7 mouse cellular contexts compared by ENCODE assay signal in genomic region chr3:58577067-58577503, GRCm38 (mm10). TPM values are rescaled to one million over a fixed set of nuclear protein-coding genes. Genes with fewer than 3 reads are reported as not detected.
A peak's percentile ranks its signal among the peaks of the same experiment; 100 is the strongest.
DNase-seq lines count a peak whose midpoint lies in the region; ATAC-seq and TF ChIP-seq lines count a peak whose summit lies in the region.

No protein-coding gene starts in this region.

- no peaks in the 10 kb centered on the region for H3K9me3 ChIP-seq in G1E (replicated peaks)
- no peaks in the 10 kb centered on the region for H3K9me3 ChIP-seq in embryonic facial prominence, embryonic 10.5 days

- H3K36me3 ChIP-seq in G1E (replicated peaks), result peaks cover 23% of the 10 kb centered on the region
- H3K36me3 ChIP-seq in embryonic facial prominence, embryonic 10.5 days (replicated peaks), result peaks cover 30% of the 10 kb centered on the region
- H3K36me3 ChIP-seq in small intestine, adult 2 months (ENCODE audit: control insufficient read depth, insufficient read depth, low read length), result peaks cover 7% of the 10 kb centered on the region

- no peak for TF ChIP-seq CTCF in G1E (IDR thresholded peaks at IDR 0.05; ENCODE audit: low read depth, low read length)
- TF ChIP-seq CTCF in small intestine, adult 2 months (IDR thresholded peaks at IDR 0.05; ENCODE audit: extremely low read depth, insufficient read length, insufficient replicate concordance, low read depth, low read length), result no peak

- H3K27me3 ChIP-seq in G1E (ENCODE audit: insufficient read depth, low read length), result no peaks in the 10 kb centered on the region
- no peaks in the 10 kb centered on the region for H3K27me3 ChIP-seq in embryonic facial prominence, embryonic 10.5 days (replicated peaks; ENCODE audit: low read depth, poor library complexity, severe bottlenecking)
- no peaks in the 10 kb centered on the region for H3K27me3 ChIP-seq in small intestine, adult 2 months (ENCODE audit: control insufficient read depth, insufficient read depth, low read length)

- peaks cover 16% of the 10 kb centered on the region for H3K4me1 ChIP-seq in G1E (ENCODE audit: insufficient read depth, low read depth, low read length)
- peaks cover 4% of the 10 kb centered on the region; the same call in 1 of the 2 replicates for H3K4me1 ChIP-seq in embryonic facial prominence, embryonic 10.5 days
- peaks cover 5% of the 10 kb centered on the region for H3K4me1 ChIP-seq in small intestine, adult 2 months (ENCODE audit: control insufficient read depth, insufficient read depth, insufficient read length, low read length)

- under 1% methylated on average over 36 of the region's 36 CpGs for WGBS in embryonic facial prominence, embryonic 10.5 days
- WGBS in small intestine, adult 2 months, result under 1% methylated on average over 36 of the region's 36 CpGs

- H3K27ac ChIP-seq in embryonic facial prominence, embryonic 10.5 days (replicated peaks), result peak overlapping the region; percentile 99
- peak overlapping the region; percentile 95 for H3K27ac ChIP-seq in small intestine, adult 2 months (ENCODE audit: insufficient read depth, low read depth, low read length)

- peak overlapping the region; percentile 80 for H3K4me3 ChIP-seq in G1E (ENCODE audit: low read depth, low read length)
- H3K4me3 ChIP-seq in embryonic facial prominence, embryonic 10.5 days, result peak overlapping the region; percentile 95
- H3K4me3 ChIP-seq in small intestine, adult 2 months (ENCODE audit: low read depth, low read length), result peak overlapping the region; percentile 96

- no peak; the same call in 1 of the 2 replicates for TF ChIP-seq POLR2A in small intestine, adult 2 months (IDR thresholded peaks at IDR 0.05; ENCODE audit: low read depth, low read length)

- peak; percentile 53 for ATAC-seq in CD4-positive, CD25-positive, alpha-beta regulatory T cell, adult 4 months
- ATAC-seq in G1E (ENCODE audit: extremely low read depth, insufficient number of reproducible peaks, low FRiP score, poor library complexity, severe bottlenecking), result peak; percentile 12; the same call in 1 of the 2 replicates
- peak; percentile 6 to 41; a peak in 2 of 4 replicates for ATAC-seq in hematopoietic stem cell, adult 5-6 weeks (replicated peaks in 1 of 2; ENCODE audit: insufficient read depth in 1 of 2, low FRiP score in 2 of 2, low TSS enrichment in 1 of 2, low read depth in 1 of 2, poor library complexity in 2 of 2, severe bottlenecking in 2 of 2)

- peak; percentile 20 for DNase-seq in G1E (ENCODE audit: low spot score)
- DNase-seq in embryonic facial prominence, embryonic 10.5 days (ENCODE audit: low spot score), result peak; percentile 71
- peak; percentile 52 to 59 for DNase-seq in layer of hippocampus, postnatal 36 days
- DNase-seq in lung, postnatal 25 days (ENCODE audit: low spot score), result peak; percentile 38

RNA-seq across cellular contexts. Expression of gene Selenot, which starts 0.6 kb away (rescaled TPM):
- 10 to 100 TPM; 19.7 to 30.3 TPM for polyA plus RNA-seq in CD4-positive, CD25-positive, alpha-beta regulatory T cell, adult 4 months (2017; shearing (Covaris generic))
- total RNA-seq in G1E (2014; fragmentation: Nextera tagmentation) (124 and 127 TPM in 2 replicates), G1E (2017) (184 and 201 TPM in 2 replicates)
- 27.4 and 31.1 TPM in 2 replicates for polyA plus RNA-seq in G1E (2012)
- polyA plus RNA-seq in embryonic facial prominence, embryonic 10.5 days (2016; fragmentation: Nextera tagmentation; extraction: Ambion mirVana), result 13.5 and 15.4 TPM in 2 replicates
- 145 and 184 TPM in 2 replicates for total RNA-seq in hematopoietic stem cell, adult 5-6 weeks (2017)
- 100 to 1,000 TPM; 151 to 156 TPM for total RNA-seq in layer of hippocampus, postnatal 36 days (2021)
- 14.9 and 18.7 TPM in 2 replicates for polyA plus RNA-seq in small intestine, adult 2 months (2012; rRNA removed)

RNA-seq across cellular contexts. Expression of gene Serp1, which starts 51.4 kb away (rescaled TPM):
- polyA plus RNA-seq in CD4-positive, CD25-positive, alpha-beta regulatory T cell, adult 4 months (2017; shearing (Covaris generic)), result 10 to 100 TPM; 38.8 to 57.0 TPM
- total RNA-seq in G1E (2014; fragmentation: Nextera tagmentation) (102 and 130 TPM in 2 replicates), G1E (2017) (89.9 and 91.3 TPM in 2 replicates)
- polyA plus RNA-seq in G1E (2012), result 60.5 and 72.2 TPM in 2 replicates
- 144 and 146 TPM in 2 replicates for polyA plus RNA-seq in embryonic facial prominence, embryonic 10.5 days (2016; fragmentation: Nextera tagmentation; extraction: Ambion mirVana)
- total RNA-seq in hematopoietic stem cell, adult 5-6 weeks (2017), result 78.7 and 86.1 TPM in 2 replicates
- 10 to 100 TPM; 25.3 to 26.3 TPM for total RNA-seq in layer of hippocampus, postnatal 36 days (2021)
- 62.4 and 73.5 TPM in 2 replicates for polyA plus RNA-seq in small intestine, adult 2 months (2012; rRNA removed)

RNA-seq across cellular contexts. Expression of gene Eif2a, which starts 51.5 kb away (rescaled TPM):
- polyA plus RNA-seq in CD4-positive, CD25-positive, alpha-beta regulatory T cell, adult 4 months (2017; shearing (Covaris generic)), result 10 to 100 TPM; 69.7 to 74.8 TPM
- total RNA-seq in G1E (2014; fragmentation: Nextera tagmentation), result 224 and 235 TPM in 2 replicates
- 89.4 and 95.3 TPM in 2 replicates for total RNA-seq in G1E (2017)
- 8.5 and 8.7 TPM in 2 replicates for polyA plus RNA-seq in G1E (2012)
- polyA plus RNA-seq in embryonic facial prominence, embryonic 10.5 days (2016; fragmentation: Nextera tagmentation; extraction: Ambion mirVana), result 57.4 and 58.9 TPM in 2 replicates
- total RNA-seq in hematopoietic stem cell, adult 5-6 weeks (2017), result 115 and 125 TPM in 2 replicates
- total RNA-seq in layer of hippocampus, postnatal 36 days (2021), result 10 to 100 TPM; 44.4 to 44.8 TPM
- polyA plus RNA-seq in small intestine, adult 2 months (2012; rRNA removed), result 0.76 and 1.8 TPM in 2 replicates

RNA-seq across cellular contexts. Expression of gene Erich6, which starts 59.9 kb away (rescaled TPM):
- not detected for polyA plus RNA-seq in CD4-positive, CD25-positive, alpha-beta regulatory T cell, adult 4 months (2017; shearing (Covaris generic))
- total RNA-seq in G1E (2014; fragmentation: Nextera tagmentation) (not detected in 2 replicates), G1E (2017) (0.06 TPM in 1 of 2 replicates, not detected in the other)
- not detected in 2 replicates for polyA plus RNA-seq in G1E (2012)
- not detected in 2 replicates for polyA plus RNA-seq in embryonic facial prominence, embryonic 10.5 days (2016; fragmentation: Nextera tagmentation; extraction: Ambion mirVana)
- not detected in 2 replicates for total RNA-seq in hematopoietic stem cell, adult 5-6 weeks (2017)
- 1 to 10 TPM; 1.2 to 1.4 TPM for total RNA-seq in layer of hippocampus, postnatal 36 days (2021)
- not detected in 2 replicates for polyA plus RNA-seq in small intestine, adult 2 months (2012; rRNA removed)

Comparison
In these comparisons a context has a peak if more than half of its experiments do, and no peak if none do; other contexts are left out.
1. Peak in every context shown above with its lines: DNase-seq, ATAC-seq, H3K4me3 ChIP-seq and H3K27ac ChIP-seq.
2. DNase-seq: peak in every context shown above with its lines; median percentile 71 in embryonic facial prominence, embryonic 10.5 days; 56 in layer of hippocampus, postnatal 36 days; 38 in lung, postnatal 25 days; 20 in G1E.